Mouse (Mus musculus): ENCODE data around the gene Ddx47. TPM values are rescaled to one million over a fixed set of nuclear protein-coding genes. Genes with fewer than 3 reads are reported as not detected.
A peak's percentile ranks its signal among the peaks of the same experiment; 100 is the strongest.

Ddx47 gene
- total and polyA plus RNA-seq, 2 experiments from 2014 or later, result 40.5 to 60.5 TPM

DNA sequence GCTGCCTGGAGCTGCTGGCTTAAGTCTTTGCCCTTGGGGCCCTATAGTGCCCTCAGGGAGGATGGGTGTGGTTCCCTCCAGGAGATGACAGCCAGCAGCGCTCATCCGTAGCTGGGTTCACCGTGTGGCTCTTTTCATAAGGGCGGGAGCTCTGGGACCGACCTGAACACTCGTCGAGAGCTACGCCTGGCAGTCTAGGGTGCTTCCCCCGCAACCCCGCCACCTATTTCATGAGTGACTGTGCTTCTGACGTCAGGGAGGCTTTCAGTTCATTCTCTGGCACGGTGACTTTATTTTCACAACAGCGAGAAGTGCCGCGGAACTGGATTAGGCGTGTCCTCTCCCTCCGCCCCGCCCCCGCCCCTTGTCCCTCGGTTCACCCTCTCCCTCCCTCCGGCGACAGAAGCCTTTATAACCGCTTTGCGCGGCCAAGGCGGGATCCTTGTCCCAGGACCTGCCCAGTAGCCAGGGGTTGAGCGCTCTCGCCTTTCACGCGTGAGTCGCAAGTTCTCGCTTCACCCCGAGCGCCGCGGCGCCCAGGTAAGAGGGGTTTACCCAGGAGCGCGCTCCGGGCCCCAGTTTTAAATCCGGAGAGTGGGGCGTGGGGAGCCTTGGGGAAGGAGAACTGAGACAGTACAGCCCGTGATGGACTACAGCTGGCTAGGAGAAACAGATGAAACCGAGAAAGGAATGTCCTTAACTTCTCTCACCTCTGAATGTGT, 54.0 kb downstream of the Ddx47 start, which contains the start of gene Gprc5a:
Gene Gprc5a (plus strand): TSS at position 416 of the 722 bp plus-strand sequence.
- H3K4me2 ChIP-seq (ENCODE audit: low read depth, low read length), result peak within 1 kb of the TSS; percentile 84
- H3K4me3 ChIP-seq (ENCODE audit: low read length), result peak within 1 kb of the TSS; percentile 43
- H3K4me1 ChIP-seq (ENCODE audit: insufficient read depth, low read length), result no peaks in the 10 kb centered on the region
- H3K27me3 ChIP-seq (ENCODE audit: insufficient read depth, low read length), result no peaks in the 10 kb centered on the region
- under 1% methylated on average over 41 of the region's 44 CpGs for WGBS
- H3K27ac ChIP-seq, result no peak within 1 kb of the TSS
- ATAC-seq, result peak; percentile 64
- H3K9ac ChIP-seq (replicated peaks; ENCODE audit: low read length), result peak within 1 kb of the TSS; percentile 18; the same call in 1 of the 2 replicates
- no peaks in the 10 kb centered on the region for H3K9me3 ChIP-seq (ENCODE audit: low read length)
- no peak for TF ChIP-seq CTCF (IDR thresholded peaks at IDR 0.05; ENCODE audit: low read depth)
- no peaks in the 10 kb centered on the region for H3K36me3 ChIP-seq (ENCODE audit: insufficient read depth, low read length)
- peak; percentile 37 for DNase-seq (ENCODE audit: low spot score)

GRCm38 (mm10) chr6:135066795-135067445, 55.5 kb downstream of the Ddx47 start:
- no peak overlapping the region for H3K9ac ChIP-seq (replicated peaks; ENCODE audit: low read length)
- H3K27ac ChIP-seq, result no peak overlapping the region
- 39% methylated on average over 6 of the region's 6 CpGs for WGBS
- H3K27me3 ChIP-seq (ENCODE audit: insufficient read depth, low read length), result no peaks in the 10 kb centered on the region
- H3K4me3 ChIP-seq (ENCODE audit: low read length), result no peak overlapping the region
- TF ChIP-seq CTCF (IDR thresholded peaks at IDR 0.05; ENCODE audit: low read depth), result no peak
- DNase-seq (ENCODE audit: low spot score) (no peak), ATAC-seq (no peak)
- H3K36me3 ChIP-seq (ENCODE audit: insufficient read depth, low read length), result no peaks in the 10 kb centered on the region
- no peak overlapping the region for H3K4me2 ChIP-seq (ENCODE audit: low read depth, low read length)
- H3K9me3 ChIP-seq (ENCODE audit: low read length), result no peaks in the 10 kb centered on the region
- H3K4me1 ChIP-seq (ENCODE audit: insufficient read depth, low read length), result no peaks in the 10 kb centered on the region

DNA sequence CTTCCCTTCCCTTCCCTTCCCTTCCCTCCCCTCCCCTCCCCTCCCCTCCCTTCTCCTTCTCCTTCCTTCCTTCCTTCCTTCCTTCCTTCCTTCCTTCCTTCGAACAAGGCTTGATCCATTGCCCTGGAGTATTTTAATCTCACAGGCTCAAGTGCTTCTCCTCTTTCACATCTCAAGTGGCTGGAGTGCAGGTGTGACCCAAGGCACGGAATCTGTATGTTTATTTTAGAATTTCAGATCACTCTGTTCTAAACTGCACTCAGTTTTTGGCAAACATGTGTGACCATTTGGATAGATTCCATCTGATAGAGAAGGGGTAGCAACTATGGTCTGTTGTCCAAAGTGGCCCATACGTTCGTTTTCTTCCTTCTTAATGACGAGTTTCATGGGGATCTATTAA, 56.8 kb downstream of the Ddx47 start:
- Histone ChIP-seq H3K9me3 (ENCODE audit: low read length) (no peaks in the 10 kb centered on the region), H3K4me2 (ENCODE audit: low read depth, low read length) (no peak overlapping the region), H3K4me1 (ENCODE audit: insufficient read depth, low read length) (no peaks in the 10 kb centered on the region), H3K4me3 (ENCODE audit: low read length) (no peak overlapping the region), H3K36me3 (ENCODE audit: insufficient read depth, low read length) (no peaks in the 10 kb centered on the region), H3K9ac (replicated peaks; ENCODE audit: low read length) (no peak overlapping the region), H3K27ac (no peak overlapping the region), H3K27me3 (ENCODE audit: insufficient read depth, low read length) (no peaks in the 10 kb centered on the region)
- WGBS, result 83% methylated on average over 5 of the region's 5 CpGs
- TF ChIP-seq CTCF (IDR thresholded peaks at IDR 0.05; ENCODE audit: low read depth), result no peak
- DNase-seq (ENCODE audit: low spot score) (no peak), ATAC-seq (no peak)

- DNase-seq (ENCODE audit: low spot score), result no peak
- 53% methylated on average over 6 of the region's 6 CpGs for WGBS
- ATAC-seq, result no peak
These were observed 58.4 kb downstream of the Ddx47 start for GRCm38 (mm10) chr6:135069856-135070255.

DNA sequence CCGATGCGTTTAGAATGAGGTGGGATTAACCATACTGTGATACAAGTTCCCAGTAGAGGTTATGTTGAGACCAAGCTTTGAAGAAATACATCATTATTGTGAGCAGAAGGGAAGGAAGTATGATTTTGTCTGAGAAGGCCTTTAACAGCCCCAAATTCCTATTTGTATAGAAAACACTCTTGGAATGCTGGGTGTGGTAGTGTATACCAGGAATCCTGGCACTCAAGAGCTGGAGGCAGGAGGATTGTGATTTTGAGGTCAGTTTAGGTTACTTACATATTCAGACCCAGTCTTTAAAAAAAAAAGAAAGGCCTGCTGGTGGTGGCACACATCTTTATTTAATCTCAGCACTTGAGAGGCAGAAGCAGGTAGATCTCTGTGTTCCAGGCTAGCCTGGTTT, 58.9 kb downstream of the Ddx47 start:
- TF ChIP-seq CTCF (IDR thresholded peaks at IDR 0.05; ENCODE audit: low read depth), result no peak
- 75% methylated on average over 2 of the region's 2 CpGs for WGBS
- no peak overlapping the region for H3K27ac ChIP-seq
- H3K9me3 ChIP-seq (ENCODE audit: low read length), result no peaks in the 10 kb centered on the region
- ATAC-seq (no peak), DNase-seq (ENCODE audit: low spot score) (no peak)
- no peak overlapping the region for H3K4me3 ChIP-seq (ENCODE audit: low read length)
- no peaks in the 10 kb centered on the region for H3K4me1 ChIP-seq (ENCODE audit: insufficient read depth, low read length)
- H3K27me3 ChIP-seq (ENCODE audit: insufficient read depth, low read length), result no peaks in the 10 kb centered on the region
- no peak overlapping the region for H3K4me2 ChIP-seq (ENCODE audit: low read depth, low read length)
- H3K36me3 ChIP-seq (ENCODE audit: insufficient read depth, low read length), result no peaks in the 10 kb centered on the region
- no peak overlapping the region for H3K9ac ChIP-seq (replicated peaks; ENCODE audit: low read length)

More at GRCm38 (mm10) chr6:135069856-135070255, 58.4 kb downstream of the Ddx47 start:
- Histone ChIP-seq H3K36me3 (ENCODE audit: insufficient read depth, low read length) (no peaks in the 10 kb centered on the region), H3K9me3 (ENCODE audit: low read length) (no peaks in the 10 kb centered on the region), H3K4me2 (ENCODE audit: low read depth, low read length) (no peak overlapping the region), H3K4me3 (ENCODE audit: low read length) (no peak overlapping the region), H3K27ac (no peak overlapping the region), H3K27me3 (ENCODE audit: insufficient read depth, low read length) (no peaks in the 10 kb centered on the region), H3K9ac (replicated peaks; ENCODE audit: low read length) (no peak overlapping the region), H3K4me1 (ENCODE audit: insufficient read depth, low read length) (no peaks in the 10 kb centered on the region)
- TF ChIP-seq CTCF (IDR thresholded peaks at IDR 0.05; ENCODE audit: low read depth), result no peak

Other genes with a start within 250 kb of the Ddx47 start
- 6.3 and 7.8 TPM in 2 replicates for gene Dusp16, start 219.0 kb upstream of the Ddx47 start, total RNA-seq (2014; rRNA removed)
- gene Dusp16, start 219.0 kb upstream of the Ddx47 start, polyA plus RNA-seq (2015; fragmentation: Nextera tagmentation; extraction: Ambion mirVana), result 4.1 and 4.5 TPM in 2 replicates
- 2.7 and 4.4 TPM in 2 replicates for gene Crebl2, start 181.5 kb upstream of the Ddx47 start, total RNA-seq (2014; rRNA removed)
- 2.6 and 3.6 TPM in 2 replicates for gene Crebl2, start 181.5 kb upstream of the Ddx47 start, polyA plus RNA-seq (2015; fragmentation: Nextera tagmentation; extraction: Ambion mirVana)
- 33.2 and 43.7 TPM in 2 replicates for gene Gpr19, start 113.0 kb upstream of the Ddx47 start, total RNA-seq (2014; rRNA removed)
- gene Gpr19, start 113.0 kb upstream of the Ddx47 start, polyA plus RNA-seq (2015; fragmentation: Nextera tagmentation; extraction: Ambion mirVana), result 33.7 and 33.9 TPM in 2 replicates
- gene Cdkn1b, start 91.2 kb upstream of the Ddx47 start, total RNA-seq (2014; rRNA removed), result 33.2 and 44.7 TPM in 2 replicates
- gene Cdkn1b, start 91.2 kb upstream of the Ddx47 start, polyA plus RNA-seq (2015; fragmentation: Nextera tagmentation; extraction: Ambion mirVana), result 26.3 and 30.2 TPM in 2 replicates
- 6.3 and 7.0 TPM in 2 replicates for gene Apold1, start 29.9 kb upstream of the Ddx47 start, total RNA-seq (2014; rRNA removed)
- 4.2 and 4.8 TPM in 2 replicates for gene Apold1, start 29.9 kb upstream of the Ddx47 start, polyA plus RNA-seq (2015; fragmentation: Nextera tagmentation; extraction: Ambion mirVana)
- 0.25 and 0.63 TPM in 2 replicates for gene Gprc5a, start 54.0 kb downstream of the Ddx47 start, total RNA-seq (2014; rRNA removed)
- gene Gprc5a, start 54.0 kb downstream of the Ddx47 start, polyA plus RNA-seq (2015; fragmentation: Nextera tagmentation; extraction: Ambion mirVana), result 0.30 and 0.35 TPM in 2 replicates
- not detected in 2 replicates for gene Gprc5d, start 106.7 kb downstream of the Ddx47 start, total RNA-seq (2014; rRNA removed)
- gene Gprc5d, start 106.7 kb downstream of the Ddx47 start, polyA plus RNA-seq (2015; fragmentation: Nextera tagmentation; extraction: Ambion mirVana), result not detected in 2 replicates
- gene Fam234b, start 186.4 kb downstream of the Ddx47 start, total RNA-seq (2014; rRNA removed), result 75.7 and 79.0 TPM in 2 replicates
- gene Fam234b, start 186.4 kb downstream of the Ddx47 start, polyA plus RNA-seq (2015; fragmentation: Nextera tagmentation; extraction: Ambion mirVana), result 86.6 and 92.0 TPM in 2 replicates
- gene Hebp1, start 186.4 kb downstream of the Ddx47 start, total RNA-seq (2014; rRNA removed), result 5.7 and 8.3 TPM in 2 replicates
- gene Hebp1, start 186.4 kb downstream of the Ddx47 start, polyA plus RNA-seq (2015; fragmentation: Nextera tagmentation; extraction: Ambion mirVana), result 10.3 and 13.2 TPM in 2 replicates
- 1.1 TPM in 1 of 2 replicates, not detected in the other for gene Gsg1, start 242.7 kb downstream of the Ddx47 start, total RNA-seq (2014; rRNA removed)
- 0.18 and 0.31 TPM in 2 replicates for gene Gsg1, start 242.7 kb downstream of the Ddx47 start, polyA plus RNA-seq (2015; fragmentation: Nextera tagmentation; extraction: Ambion mirVana)